Mouse (Mus musculus) heart, postnatal 36 days (tissue): ENCODE results near the gene Sh3rf3. TPM values are rescaled to one million over a fixed set of nuclear protein-coding genes. Genes with fewer than 3 reads are reported as not detected.

Experiments
- DNase-seq, 2 experiments: peaks; one replicate each; pipeline ENCODE4 v3.0.0; 2021 to 2022
- intact Hi-C: fragments of 180-260 bp; cut with DNase I; formaldehyde crosslinking; loops from one replicate; pipeline ENCODE4 v1.15.1; 2025
- total RNA-seq, 2 experiments: library from RNA; stranded (reverse); gene quantifications; 2 replicates each; pipeline ENCODE4 v1.2.3; 2021

Gene Sh3rf3
- total RNA-seq, 2 experiments from 2014 or later: 1.1 to 1.5 TPM

- no peak for DNase-seq
- intact Hi-C loops: no loop called here
These were observed 159.0 kb downstream of the Sh3rf3 start for GRCm38 (mm10) chr10:58972115-58972514.

GRCm38 (mm10) chr10:58974138-58974537, 161.0 kb downstream of the Sh3rf3 start:
- no peak for DNase-seq
- intact Hi-C loops: no loop called here

- intact Hi-C loops: no loop called here
- DNase-seq: no peak
These were observed 166.3 kb downstream of the Sh3rf3 start for GRCm38 (mm10) chr10:58979320-58979959.

DNA sequence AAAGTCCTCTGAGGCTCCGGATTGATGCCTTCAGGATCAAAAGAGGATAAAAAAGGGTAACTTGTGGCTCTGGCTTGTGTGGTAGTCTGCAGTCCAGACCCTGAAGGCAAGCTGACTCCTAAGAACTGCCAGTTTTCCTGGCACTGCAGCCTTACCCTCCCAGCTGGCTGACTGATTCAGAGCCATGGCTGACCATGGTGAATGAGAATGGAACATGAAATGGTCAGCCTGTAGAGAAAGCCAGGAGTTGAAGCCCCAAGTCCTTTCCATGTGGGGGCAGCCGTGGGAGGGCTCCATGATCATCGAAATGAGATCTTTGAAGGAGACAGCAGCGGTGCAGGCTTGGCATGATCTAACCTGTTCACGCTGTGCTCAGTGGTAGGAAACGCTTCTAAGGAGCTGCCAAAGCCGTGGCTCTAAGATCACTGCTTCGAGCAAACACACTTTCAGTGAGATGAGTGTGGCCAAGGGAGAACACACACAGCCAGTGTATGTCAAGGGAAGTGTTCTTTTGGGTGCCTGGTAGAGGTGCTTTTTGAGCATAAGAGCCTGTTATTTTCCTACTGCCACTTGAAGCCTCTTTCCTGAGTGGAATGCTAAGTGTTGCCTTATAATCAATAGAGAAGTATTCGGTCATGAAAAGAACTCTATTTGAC, 168.6 kb downstream of the Sh3rf3 start:
- DNase-seq: no peak
- intact Hi-C loops: no loop called here

- DNase-seq: no peak
- intact Hi-C loops: no loop called here
These were observed 169.5 kb downstream of the Sh3rf3 start for GRCm38 (mm10) chr10:58982546-58983154.

- no peak for DNase-seq
- intact Hi-C loops: loop anchor here (10.0 kb wide), 1 partner anchor 177 kb away; the partner anchor contains the start of gene Sh3rf3
These were observed 178.5 kb downstream of the Sh3rf3 start for GRCm38 (mm10) chr10:58991611-58992010.

- no peak for DNase-seq
- intact Hi-C loops: loop anchor here (10.0 kb wide), 1 partner anchor 180 kb away; the partner anchor contains the start of gene Sh3rf3
These were observed 181.6 kb downstream of the Sh3rf3 start for GRCm38 (mm10) chr10:58994726-58995125.

DNA sequence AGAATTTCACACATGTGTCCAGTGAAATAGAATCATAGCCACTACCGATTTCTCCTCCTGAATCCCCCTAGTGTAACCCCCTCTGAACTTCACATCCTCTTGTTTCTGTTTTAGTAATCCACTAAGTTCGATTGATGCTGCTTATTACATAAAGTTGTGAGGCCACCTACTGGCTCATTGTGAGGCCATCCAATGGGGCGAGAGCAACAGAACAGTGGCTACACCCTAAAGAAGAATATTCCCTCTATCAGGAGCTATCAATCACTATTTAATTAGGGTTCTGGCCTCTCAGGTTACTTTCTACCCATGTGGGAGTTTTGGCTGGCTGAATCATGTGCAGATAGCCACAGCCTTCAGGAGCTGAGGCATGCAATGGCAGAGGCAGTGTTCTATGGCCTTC, 182.0 kb downstream of the Sh3rf3 start:
- intact Hi-C loops: loop anchor here (10.0 kb wide), 1 partner anchor 180 kb away; the partner anchor contains the start of gene Sh3rf3
- DNase-seq: no peak

DNA sequence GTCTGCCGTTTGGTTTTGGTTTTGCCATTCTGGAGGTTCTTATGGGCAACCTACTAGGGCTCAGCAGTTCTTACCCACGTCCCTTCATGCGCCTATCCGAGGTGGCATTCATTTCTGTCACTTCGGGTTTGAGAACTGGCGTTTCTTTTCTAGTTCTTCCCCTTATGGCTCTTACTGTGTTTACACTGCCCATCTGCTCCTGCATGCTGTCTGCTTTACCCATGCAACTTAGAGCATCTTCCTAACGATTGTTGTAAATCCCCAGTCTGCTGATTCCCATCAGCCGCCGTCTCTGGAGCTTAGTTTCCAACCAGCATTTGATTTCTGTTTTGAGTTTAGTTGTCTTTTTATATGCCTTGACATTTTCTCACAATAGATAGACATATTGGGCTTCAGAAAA, 189.2 kb downstream of the Sh3rf3 start:
- intact Hi-C loops: no loop called here
- no peak for DNase-seq

- DNase-seq: no peak
- intact Hi-C loops: no loop called here
These were observed 198.3 kb downstream of the Sh3rf3 start for GRCm38 (mm10) chr10:59011415-59011814.

GRCm38 (mm10) chr10:59013618-59014017, 200.5 kb downstream of the Sh3rf3 start:
- DNase-seq: no peak
- intact Hi-C loops: no loop called here

- intact Hi-C loops: no loop called here
These were observed 206.3 kb downstream of the Sh3rf3 start for GRCm38 (mm10) chr10:59019302-59019973.

DNA sequence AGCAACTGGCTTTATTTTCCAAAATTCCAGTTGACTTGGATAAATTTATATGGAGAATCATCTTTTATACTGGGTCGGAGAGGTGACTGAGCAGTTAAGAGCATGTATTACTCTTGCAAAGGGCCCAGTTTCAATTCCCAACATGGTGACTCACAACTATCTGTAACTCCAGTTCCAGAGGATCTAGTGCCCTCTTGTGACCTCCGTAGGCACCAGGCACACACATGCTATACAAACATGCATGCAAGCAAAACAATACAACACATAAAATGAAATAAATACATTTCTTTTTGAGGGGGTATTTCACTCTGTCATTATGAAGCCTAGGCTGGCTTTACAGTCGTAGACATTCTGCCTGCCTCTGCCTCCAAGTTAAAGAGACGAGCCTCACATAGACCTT, 237.3 kb downstream of the Sh3rf3 start:
- DNase-seq: no peak
- intact Hi-C loops: no loop called here

More at GRCm38 (mm10) chr10:59019302-59019973, 206.3 kb downstream of the Sh3rf3 start:
- no peak for DNase-seq

- no peak for DNase-seq
- intact Hi-C loops: no loop called here
These were observed 243.1 kb downstream of the Sh3rf3 start for GRCm38 (mm10) chr10:59056294-59056693.

GRCm38 (mm10) chr10:59066804-59067203, 253.6 kb downstream of the Sh3rf3 start:
- intact Hi-C loops: no loop called here
- DNase-seq: no peak

GRCm38 (mm10) chr10:59072827-59073226, 259.7 kb downstream of the Sh3rf3 start:
- no peak for DNase-seq
- intact Hi-C loops: no loop called here

DNA sequence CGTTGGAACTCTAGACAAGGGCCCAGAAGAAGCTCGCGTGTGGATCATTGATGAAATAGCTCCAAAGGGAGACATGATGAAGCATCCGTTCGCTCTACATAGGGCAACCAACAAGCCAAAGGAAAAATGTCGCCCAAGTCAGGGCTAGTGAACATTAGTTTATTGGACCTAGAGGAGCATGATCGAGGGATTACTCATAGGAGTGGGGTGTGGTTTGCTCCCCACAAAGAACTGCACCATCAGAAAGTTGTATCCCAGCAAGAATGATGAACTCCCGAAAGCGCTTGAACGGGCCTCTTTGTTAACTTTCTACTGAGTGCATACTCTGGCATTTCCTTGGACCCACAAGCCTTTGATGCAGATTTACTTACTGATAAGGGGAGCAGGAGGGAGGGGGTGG, 263.5 kb downstream of the Sh3rf3 start:
- intact Hi-C loops: no loop called here

GRCm38 (mm10) chr10:59077909-59078308, 264.8 kb downstream of the Sh3rf3 start:
- intact Hi-C loops: no loop called here
- no peak for DNase-seq

More for the DNA sequence above, 263.5 kb downstream of the Sh3rf3 start:
- no peak for DNase-seq

DNA sequence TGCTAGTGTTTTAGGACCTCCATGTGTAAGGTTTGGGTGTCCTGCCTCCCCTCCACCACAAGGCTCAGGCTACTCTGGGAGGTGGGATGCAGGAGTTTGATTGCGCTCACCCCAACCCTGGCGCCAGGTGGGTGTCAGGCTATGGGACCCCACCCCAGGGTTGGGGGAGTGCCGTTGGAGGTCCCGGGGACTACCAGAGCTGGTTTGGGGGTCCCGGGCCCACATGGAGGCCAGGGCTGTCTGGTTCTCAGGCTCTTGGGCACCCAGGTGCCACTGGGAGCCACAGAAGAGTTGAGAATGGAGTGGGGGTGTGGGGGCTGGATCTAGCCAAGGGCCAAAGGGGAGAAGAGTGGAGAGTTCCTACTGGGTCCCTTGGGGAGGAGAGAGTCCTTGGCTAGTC, 272.4 kb downstream of the Sh3rf3 start:
- no peak for DNase-seq
- intact Hi-C loops: no loop called here

- DNase-seq: no peak
- intact Hi-C loops: no loop called here
These were observed 273.4 kb downstream of the Sh3rf3 start for GRCm38 (mm10) chr10:59086578-59086977.
